Mouse (Mus musculus): ENCODE measurements at regions not wholly inside any gene's neighbourhood (a gene's known extent, or its start where the extent isn't known, plus 50 kb on each side); places are given as distances from the start of the nearest gene placed in this dataset.

DNA sequence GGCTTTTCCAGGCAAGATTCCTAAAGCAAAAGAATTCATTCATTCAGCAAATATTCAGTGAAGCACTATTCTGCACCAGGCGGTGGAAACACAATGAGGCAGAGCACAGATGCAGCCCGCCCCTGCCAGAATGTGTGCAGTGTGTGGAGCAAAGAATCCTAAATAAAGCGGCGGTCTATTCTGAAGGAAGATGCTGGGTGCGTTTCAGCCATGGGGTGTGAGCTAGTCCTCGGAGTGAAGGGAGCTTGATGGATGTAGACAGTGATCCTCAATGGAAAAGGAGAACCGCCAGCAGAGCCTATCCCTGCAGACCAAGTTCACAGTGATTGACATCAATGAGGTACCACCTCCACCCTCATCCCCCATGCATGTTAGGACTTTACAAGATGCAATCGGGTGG, 206.2 kb downstream of the H2al1j start:
- TF ChIP-seq CTCF (IDR thresholded peaks at IDR 0.05; ENCODE audit: control insufficient read depth, insufficient read depth, insufficient replicate concordance, low read depth, low read length): no peak
- TF ChIP-seq POLR2A (IDR thresholded peaks at IDR 0.05; ENCODE audit: control insufficient read depth, low read depth, low read length): no peak

Data from testis, adult 2 months (tissue).